Mouse (Mus musculus) limb, embryonic 14.5 days (tissue): ENCODE results near the gene Lars2. TPM values are rescaled to one million over a fixed set of nuclear protein-coding genes. Genes with fewer than 3 reads are reported as not detected.
A peak's percentile ranks its signal among the peaks of the same experiment; 100 is the strongest.

Source experiments
- ATAC-seq: fragments of 200-750 bp; cut with Nextera tagmentation; 2 replicates; pipeline ENCODE4 v1.8.0; 2017; ENCODE audit warnings: low read depth, moderate number of reproducible peaks, moderate TSS enrichment; ENCODE audit not compliant: low FRiP score
- DNase-seq: peaks from one replicate; pipeline ENCODE4 v3.0.0-alpha.2; 2015; ENCODE audit warnings: low spot score
- H3K27ac ChIP-seq: fragments of 300-500 bp; sonication (generic); replicated peaks from 2 replicates; pipeline ENCODE4 v1.5.1; 2014; ENCODE audit warnings: low read depth, mild to moderate bottlenecking, low read length, moderate library complexity, mixed read lengths
- H3K27me3 ChIP-seq: fragments of 300-500 bp; sonication (generic); 2 replicates; pipeline ENCODE4 v1.6.1; 2014; ENCODE audit warnings: low read length, mixed read lengths; ENCODE audit not compliant: control insufficient read depth, insufficient read depth
- H3K36me3 ChIP-seq: fragments of 300-500 bp; sonication (generic); 2 replicates; pipeline ENCODE4 v1.6.1; 2014; ENCODE audit warnings: mild to moderate bottlenecking, low read length, moderate library complexity, mixed read lengths; ENCODE audit not compliant: control insufficient read depth, insufficient read depth
- H3K4me1 ChIP-seq: fragments of 300-500 bp; sonication (generic); 2 replicates; pipeline ENCODE4 v1.6.1; 2014; ENCODE audit warnings: antibody characterized with exemption, low read length, mixed read lengths; ENCODE audit not compliant: control insufficient read depth, insufficient read depth
- H3K4me2 ChIP-seq: fragments of 300-500 bp; sonication (generic); replicated peaks from 2 replicates; pipeline ENCODE4 v1.6.1; 2014; ENCODE audit warnings: low read depth, mild to moderate bottlenecking, low read length, moderate library complexity; ENCODE audit not compliant: severe bottlenecking
- H3K4me3 ChIP-seq: fragments of 300-500 bp; sonication (generic); replicated peaks from 2 replicates; pipeline ENCODE4 v1.5.1; 2014; ENCODE audit warnings: low read length
- H3K9ac ChIP-seq: fragments of 300-500 bp; sonication (generic); 2 replicates; pipeline ENCODE4 v1.6.1; 2014; ENCODE audit warnings: mild to moderate bottlenecking, low read depth, low read length, moderate library complexity; ENCODE audit not compliant: severe bottlenecking
- H3K9me3 ChIP-seq: fragments of 300-500 bp; sonication (generic); 2 replicates; pipeline ENCODE4 v1.6.1; 2016; ENCODE audit warnings: low read length; ENCODE audit not compliant: control insufficient read depth
- POLR2A ChIP-seq: fragments of 200-500 bp; IDR thresholded peaks from 2 replicates; pipeline ENCODE4 v1.8.0; 2012; ENCODE audit warnings: inconsistent platforms, mild to moderate bottlenecking, moderate library complexity, borderline replicate concordance; ENCODE audit not compliant: insufficient read depth, insufficient read length; ENCODE audit errors: extremely low read depth
- WGBS: fragments of 180-500 bp; shearing (Covaris S2); extraction: QIAGEN DNeasy Blood & Tissue Kit; methylation state at CpG from one replicate; pipeline ENCODE4 v1.1.7; 2014; 5-methylcytosine and 5-hydroxymethylcytosine counted together
- polyA plus RNA-seq, 2 experiments: library from polyadenylated mRNA; depleted of rRNA in 1 of 2; stranded (reverse) in 1 of 2; unstranded in 1 of 2; fragments of >200 nt; fragmentation: Nextera tagmentation in 1 of 2; extraction: Ambion mirVana in 1 of 2; gene quantifications; 2 replicates each; pipeline versions ENCODE4 v1.2.1 to v1.2.3; 2012 to 2014

The Lars2 gene
- polyA plus RNA-seq, 2 experiments, result 678 to 1,593 TPM

GRCm38 (mm10) chr9:123365353-123365752, 1.4 kb upstream of the Lars2 start:
- Histone ChIP-seq H3K9me3 (no peaks in the 10 kb centered on the region), H3K27ac (no peak overlapping the region), H3K4me3 (no peak overlapping the region), H3K9ac (no peak overlapping the region), H3K27me3 (no peaks in the 10 kb centered on the region), H3K4me2 (no peak overlapping the region), H3K4me1 (peaks cover 5% of the 10 kb centered on the region; the same call in 1 of the 2 replicates), H3K36me3 (no peaks in the 10 kb centered on the region)
- DNase-seq (no peak), ATAC-seq (no peak)
- no peak for TF ChIP-seq POLR2A
- 66% methylated on average over 1 of the region's 1 CpGs for WGBS

- peak overlapping the region; percentile 67 for H3K4me3 ChIP-seq
- no peaks in the 10 kb centered on the region for H3K36me3 ChIP-seq
- peak overlapping the region; percentile 77 for H3K4me2 ChIP-seq
- H3K9me3 ChIP-seq, result no peaks in the 10 kb centered on the region
- TF ChIP-seq POLR2A, result no peak
- H3K9ac ChIP-seq, result peak overlapping the region; percentile 66; the same call in 1 of the 2 replicates
- ATAC-seq (peak; percentile 39), DNase-seq (no peak)
- H3K27me3 ChIP-seq, result no peaks in the 10 kb centered on the region
- WGBS, result 34% methylated on average over 9 of the region's 9 CpGs
- no peak overlapping the region for H3K27ac ChIP-seq
- H3K4me1 ChIP-seq, result peaks cover 5% of the 10 kb centered on the region; the same call in 1 of the 2 replicates
Measured at GRCm38 (mm10) chr9:123365942-123366707, 602 bp upstream of the Lars2 start.

- Histone ChIP-seq H3K4me1 (peaks cover 5% of the 10 kb centered on the region; the same call in 1 of the 2 replicates), H3K9ac (peak overlapping the region; percentile 66), H3K9me3 (no peaks in the 10 kb centered on the region), H3K27me3 (no peaks in the 10 kb centered on the region), H3K27ac (no peak overlapping the region), H3K4me2 (peak overlapping the region; percentile 77), H3K4me3 (peak overlapping the region; percentile 67), H3K36me3 (peaks cover 11% of the 10 kb centered on the region; the same call in 1 of the 2 replicates)
- ATAC-seq (no peak), DNase-seq (no peak)
- no peak for TF ChIP-seq POLR2A
Measured at GRCm38 (mm10) chr9:123367636-123368035, 909 bp downstream of the Lars2 start.

GRCm38 (mm10) chr9:123382399-123382798, 15.7 kb downstream of the Lars2 start:
- DNase-seq (peak; percentile 32), ATAC-seq (no peak)
- Histone ChIP-seq H3K4me2 (no peak overlapping the region), H3K36me3 (peaks cover 6% of the 10 kb centered on the region), H3K27me3 (no peaks in the 10 kb centered on the region), H3K9ac (no peak overlapping the region), H3K9me3 (no peaks in the 10 kb centered on the region), H3K4me1 (peaks cover 17% of the 10 kb centered on the region; the same call in 1 of the 2 replicates), H3K4me3 (no peak overlapping the region), H3K27ac (no peak overlapping the region)
- 28% methylated on average over 5 of the region's 5 CpGs for WGBS
- TF ChIP-seq POLR2A, result no peak

DNA sequence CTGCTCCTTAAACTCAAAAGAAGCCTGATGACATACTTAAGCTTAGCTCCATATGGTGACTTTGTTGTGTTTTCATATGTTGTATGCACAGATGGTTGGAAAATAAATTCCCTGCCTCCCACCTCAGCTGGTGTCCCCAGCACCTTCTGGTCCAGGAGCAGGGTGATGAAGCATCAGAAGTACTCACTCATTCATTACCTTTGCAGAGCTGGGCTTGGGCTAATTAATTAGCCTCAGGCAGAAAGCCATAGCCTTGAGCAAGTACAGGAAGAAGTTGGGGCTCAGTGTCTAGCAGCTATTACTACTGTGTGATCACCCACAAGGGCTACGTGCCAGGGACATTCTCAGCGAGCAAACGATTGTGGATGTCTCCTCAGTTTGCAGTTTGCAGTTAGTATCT, 18.0 kb downstream of the Lars2 start:
- H3K4me1 ChIP-seq, result peaks cover 17% of the 10 kb centered on the region; the same call in 1 of the 2 replicates
- WGBS, result 61% methylated on average over 3 of the region's 3 CpGs
- H3K27ac ChIP-seq, result peak overlapping the region; percentile 34; the same call in 1 of the 2 replicates

More for the DNA sequence above, 18.0 kb downstream of the Lars2 start:
- Histone ChIP-seq H3K9me3 (no peaks in the 10 kb centered on the region), H3K9ac (no peak overlapping the region), H3K36me3 (peaks cover 5% of the 10 kb centered on the region), H3K4me3 (no peak overlapping the region), H3K27me3 (no peaks in the 10 kb centered on the region), H3K4me2 (no peak overlapping the region)
- ATAC-seq (no peak), DNase-seq (no peak)
- TF ChIP-seq POLR2A, result no peak
